Mouse (Mus musculus) heart, adult 8-10 months (tissue): Measurements from ENCODE around the gene Sfpq. TPM values are rescaled to one million over a fixed set of nuclear protein-coding genes. Genes with fewer than 3 reads are reported as not detected.

Source experiments
- DNase-seq: peaks from one replicate; pipeline ENCODE4 v3.0.0; 2022; ENCODE audit warnings: low spot score
- total RNA-seq, 4 experiments: library from RNA; stranded (reverse); gene quantifications; 2 replicates each; pipeline ENCODE4 v1.2.4; 2022

The Sfpq gene
- total RNA-seq, 4 experiments from 2014 or later, result 60.3 to 71.5 (median 62.8) TPM

- peak; percentile 38 for DNase-seq
Observed at GRCm38 (mm10) chr4:127027228-127028190, 6.4 kb downstream of the Sfpq start.

- no peak for DNase-seq
Observed at GRCm38 (mm10) chr4:127037158-127037557, 16.0 kb downstream of the Sfpq start.

- no peak for DNase-seq
Observed at GRCm38 (mm10) chr4:127037908-127038827, 17.0 kb downstream of the Sfpq start.

GRCm38 (mm10) chr4:127038828-127039349 lies 17.8 kb downstream of the Sfpq start:
- no peak for DNase-seq

- DNase-seq, result no peak
Observed at GRCm38 (mm10) chr4:127039871-127040483, 18.9 kb downstream of the Sfpq start.

- no peak for DNase-seq
Observed at GRCm38 (mm10) chr4:127043540-127043939, 22.4 kb downstream of the Sfpq start.

- DNase-seq, result no peak
Observed at GRCm38 (mm10) chr4:127051121-127051520, 30.0 kb downstream of the Sfpq start.

- no peak for DNase-seq
Observed at GRCm38 (mm10) chr4:127053071-127053470, 31.9 kb downstream of the Sfpq start.

GRCm38 (mm10) chr4:127054522-127055198 lies 33.5 kb downstream of the Sfpq start:
- no peak for DNase-seq

GRCm38 (mm10) chr4:127060585-127061290 lies 39.6 kb downstream of the Sfpq start, which contains the start of gene Zmym1:
Gene Zmym1 (minus strand): TSS chr4:127061152.
- DNase-seq, result peak; percentile 88

GRCm38 (mm10) chr4:127064051-127064450 lies 42.9 kb downstream of the Sfpq start:
- DNase-seq, result no peak

GRCm38 (mm10) chr4:127074915-127075314 lies 53.8 kb downstream of the Sfpq start:
- DNase-seq, result no peak

GRCm38 (mm10) chr4:127076875-127077548 lies 55.9 kb downstream of the Sfpq start, which contains the start of gene Zmym6:
Gene Zmym6 (plus strand): TSS chr4:127077383.
- peak; percentile 96 for DNase-seq

- no peak for DNase-seq
Observed at GRCm38 (mm10) chr4:127080806-127081205, 59.7 kb downstream of the Sfpq start.

GRCm38 (mm10) chr4:127083131-127083530 lies 62.0 kb downstream of the Sfpq start:
- DNase-seq, result no peak

- no peak for DNase-seq
Observed at GRCm38 (mm10) chr4:127085761-127086160, 64.6 kb downstream of the Sfpq start.
